In genomic region chr2:33978550-33978949, GRCm38 (mm10) we compare ENCODE assay signal across 12 mouse cellular contexts.
"Had no signal": no experiment of that assay in that cellular context is flagged by ENCODE, and none has a peak within 500 bp of the region (broad histone marks: within the 10 kb centered on the region; RNA-seq: fewer than 3 reads in every experiment).

No protein-coding gene starts in this region.

- DNase-seq: kidney, postnatal 10 days; kidney, postnatal 4 days; lung, adult 2 months; lung, postnatal 36 days; midbrain, embryonic 14.5 days; right cerebral cortex, postnatal 25 days had no signal

- H3K4me3 ChIP-seq: layer of hippocampus, adult 2 months; limb, embryonic 12.5 days; midbrain, embryonic 10.5 days; myocyte had no signal

- ATAC-seq: intestine, postnatal 0 days; lung, postnatal 0 days had no signal

- H3K36me3 ChIP-seq: limb, embryonic 12.5 days; midbrain, embryonic 10.5 days had no signal

- H3K9me3 ChIP-seq: limb, embryonic 12.5 days; midbrain, embryonic 10.5 days had no signal
